In the genomic region with DNA sequence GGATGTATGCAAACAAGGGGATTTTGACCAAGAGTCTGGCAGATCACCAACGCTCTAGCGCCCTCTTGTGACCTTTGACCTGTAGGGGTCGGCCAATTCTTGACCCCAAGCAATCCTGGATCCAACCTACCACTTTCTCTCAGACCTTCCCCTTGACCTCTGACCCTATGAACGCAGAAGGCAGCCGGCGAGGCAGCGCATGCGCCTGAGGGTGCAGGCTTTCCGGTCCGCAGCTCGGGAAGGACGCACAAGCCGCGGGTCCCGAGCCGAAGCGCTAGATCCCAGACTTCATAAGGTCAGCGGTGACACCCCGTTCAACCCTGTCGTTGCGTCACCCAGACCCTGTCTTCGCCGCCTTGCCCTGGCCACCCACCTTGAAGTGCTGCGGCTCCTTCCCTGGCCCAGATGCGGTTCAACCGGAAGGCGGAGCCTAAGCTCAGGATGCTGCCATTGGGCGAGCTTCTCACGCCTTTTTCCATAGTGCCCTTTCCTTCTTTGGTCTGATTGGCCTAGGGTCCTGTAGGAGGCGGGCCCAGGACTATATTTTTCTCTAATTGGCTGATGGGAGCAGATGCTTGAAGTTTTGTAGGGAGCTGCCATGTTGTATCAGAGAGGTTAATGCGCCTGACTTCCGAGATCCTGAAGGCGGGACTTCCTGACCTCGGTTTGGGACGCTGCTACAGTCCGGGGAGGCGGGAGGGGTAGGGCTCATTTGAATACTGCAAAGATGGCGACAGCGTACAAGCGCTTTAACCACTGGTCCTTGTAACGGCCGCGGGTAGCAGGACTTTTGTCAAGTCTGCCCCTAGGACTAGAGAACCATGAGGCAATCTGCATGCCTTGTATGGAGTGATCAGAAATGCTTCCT, we compare ENCODE assay signal across 8 mouse cellular contexts. TPM values are rescaled to one million over a fixed set of nuclear protein-coding genes. Genes with fewer than 3 reads are reported as not detected.
DNase-seq lines count a peak whose midpoint lies in the region; ATAC-seq lines count a peak whose summit lies in the region.

A gene (minus strand): TSS at position 438 of the 868 bp plus-strand sequence.

- H3K9ac ChIP-seq in lung, embryonic 16.5 days (ENCODE audit: low read length), result peak within 1 kb of the TSS; percentile 84

- peak within 1 kb of the TSS; percentile 82 for H3K4me3 ChIP-seq in lung, embryonic 16.5 days (ENCODE audit: low read length)

- DNase-seq in MEL-GATA-1-ER (ENCODE audit: extremely low read depth, low read depth), result peak; percentile 99
- peak; percentile 93 for DNase-seq in cerebellum, adult 8-10 months
- DNase-seq in forelimb bud, embryonic 11.5 days (ENCODE audit: low read depth, low spot score), result peak; percentile 98
- DNase-seq in layer of hippocampus, adult 9-10 months (ENCODE audit: low spot score), result peak; percentile 98
- DNase-seq in ovary, postnatal 10 days (ENCODE audit: low spot score), result peak; percentile 73
- DNase-seq in thymus, postnatal 10 days (ENCODE audit: low spot score in 2 of 2), result peak; percentile 88 to 93

- peak; percentile 90 to 96 for ATAC-seq in hematopoietic stem cell, adult 5-6 weeks (replicated peaks in 1 of 2; ENCODE audit: insufficient read depth in 1 of 2, low FRiP score in 2 of 2, low TSS enrichment in 1 of 2, low read depth in 1 of 2, poor library complexity in 2 of 2, severe bottlenecking in 2 of 2)
- peak; percentile 98 for ATAC-seq in lung, embryonic 16.5 days (ENCODE audit: low read depth)

- WGBS in lung, embryonic 16.5 days, result under 1% methylated on average over 43 of the region's 43 CpGs

- no peaks in the 10 kb centered on the region for H3K27me3 ChIP-seq in lung, embryonic 16.5 days (ENCODE audit: control insufficient read depth, insufficient read depth, low read depth, low read length)

- H3K36me3 ChIP-seq in lung, embryonic 16.5 days (ENCODE audit: control insufficient read depth, insufficient read depth, low read length), result peaks cover 20% of the 10 kb centered on the region

- H3K27ac ChIP-seq in lung, embryonic 16.5 days (ENCODE audit: low read length), result peak within 1 kb of the TSS; percentile 81

- peak within 1 kb of the TSS; percentile 89 for H3K4me2 ChIP-seq in lung, embryonic 16.5 days (ENCODE audit: low read depth, low read length)

- no peaks in the 10 kb centered on the region for H3K9me3 ChIP-seq in lung, embryonic 16.5 days (ENCODE audit: control insufficient read depth, low read length)

- peaks cover 16% of the 10 kb centered on the region for H3K4me1 ChIP-seq in lung, embryonic 16.5 days (replicated peaks; ENCODE audit: control insufficient read depth, insufficient read depth, low read length)

RNA-seq across cellular contexts. Expression of the gene that starts here (rescaled TPM):
- 35.3 and 55.4 TPM in 2 replicates for total RNA-seq in hematopoietic stem cell, adult 5-6 weeks (2017)
- 285 and 290 TPM in 2 replicates for polyA plus RNA-seq in lung, embryonic 16.5 days (2015; fragmentation: Nextera tagmentation; extraction: Ambion mirVana)

Comparison
In these comparisons a context has a peak if more than half of its experiments do, and no peak if none do; other contexts are left out.
1. Peak in every context shown above with its lines: DNase-seq, ATAC-seq, H3K4me3 ChIP-seq and H3K27ac ChIP-seq.